Mouse (Mus musculus) heart, embryonic 10.5 days (tissue): ENCODE measurements around the gene Baz2a. TPM values are rescaled to one million over a fixed set of nuclear protein-coding genes. Genes with fewer than 3 reads are reported as not detected.
A peak's percentile ranks its signal among the peaks of the same experiment; 100 is the strongest.

ENCODE experiments used
- DNase-seq: peaks from one replicate; pipeline ENCODE4 v3.0.0-alpha.2; 2017; ENCODE audit warnings: low spot score
- H3K27ac ChIP-seq: fragments of 300-500 bp; sonication (generic); 2 replicates; pipeline ENCODE4 v1.5.1; 2016; ENCODE audit warnings: mild to moderate bottlenecking
- H3K27me3 ChIP-seq: fragments of 300-500 bp; sonication (generic); 2 replicates; pipeline ENCODE4 v1.6.1; 2016; ENCODE audit warnings: mild to moderate bottlenecking; ENCODE audit not compliant: poor library complexity, insufficient read depth, severe bottlenecking
- H3K36me3 ChIP-seq: fragments of 300-500 bp; sonication (generic); 2 replicates; pipeline ENCODE4 v1.6.1; 2016; ENCODE audit warnings: mild to moderate bottlenecking, moderate library complexity
- H3K4me1 ChIP-seq: fragments of 300-500 bp; sonication (generic); 2 replicates; pipeline ENCODE4 v1.6.1; 2016; ENCODE audit warnings: mild to moderate bottlenecking
- H3K4me3 ChIP-seq: fragments of 300-500 bp; sonication (generic); 2 replicates; pipeline ENCODE4 v1.5.1; 2016; ENCODE audit warnings: mild to moderate bottlenecking, moderate library complexity
- H3K9me3 ChIP-seq: fragments of 300-500 bp; sonication (generic); 2 replicates; pipeline ENCODE4 v1.6.1; 2016; ENCODE audit warnings: mild to moderate bottlenecking, moderate library complexity
- WGBS: fragments of 180-500 bp; shearing (Covaris S2); methylation state at CpG from one replicate; pipeline ENCODE4 v1.1.7; 2016; 5-methylcytosine and 5-hydroxymethylcytosine counted together
- polyA plus RNA-seq: library from polyadenylated mRNA; unstranded; fragments of >200 nt; fragmentation: Nextera tagmentation; extraction: Ambion mirVana; gene quantifications from 2 replicates; pipeline ENCODE4 v1.2.1, GENCODE M21; 2016

Baz2a gene
- polyA plus RNA-seq, 1 experiment from 2014 or later = 10.1 TPM

- Histone ChIP-seq H3K36me3 (0 out of 2 replicates have a peak, but pooled peaks cover 5% of the 10 kb centered on the region), H3K9me3 (no peaks in the 10 kb centered on the region), H3K27me3 (no peaks in the 10 kb centered on the region), H3K4me1 (peaks cover 53% of the 10 kb centered on the region), H3K27ac (peak overlapping the region; percentile 94), H3K4me3 (peak overlapping the region; percentile 97)
- WGBS = 1% methylated on average over 80 of the region's 86 CpGs
- DNase-seq = peak; percentile 93
Measured at GRCm38 (mm10) chr10:128096693-128097586, 5.6 kb downstream of the Baz2a start.

DNA sequence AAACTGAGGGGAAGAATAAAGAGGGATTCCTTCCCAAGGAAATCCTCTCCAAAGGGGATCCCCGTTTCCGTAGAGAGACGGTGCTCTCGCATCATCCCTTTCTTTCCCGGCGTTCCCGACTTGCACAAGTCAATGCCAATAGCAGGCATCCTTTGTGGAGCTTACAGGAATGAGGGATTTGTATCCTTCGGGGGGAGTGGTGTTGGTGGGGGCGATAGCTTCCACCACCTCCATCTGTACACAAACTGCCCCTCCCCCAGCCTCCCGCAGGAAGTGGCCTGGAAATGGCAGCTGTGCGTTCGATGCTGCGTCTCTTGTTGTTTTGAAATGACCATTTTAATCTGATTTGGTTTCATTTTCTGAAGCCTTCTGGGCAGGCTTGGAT is 6.2 kb downstream of the Baz2a start:
- no peaks in the 10 kb centered on the region for H3K9me3 ChIP-seq
- H3K36me3 ChIP-seq = peaks cover 6% of the 10 kb centered on the region; the same call in 1 of the 2 replicates
- H3K27ac ChIP-seq = peak overlapping the region; percentile 94
- H3K4me3 ChIP-seq = peak overlapping the region; percentile 97
- no peaks in the 10 kb centered on the region for H3K27me3 ChIP-seq
- H3K4me1 ChIP-seq = peaks cover 47% of the 10 kb centered on the region
- no peak for DNase-seq
- under 1% methylated on average over 13 of the region's 13 CpGs for WGBS

DNA sequence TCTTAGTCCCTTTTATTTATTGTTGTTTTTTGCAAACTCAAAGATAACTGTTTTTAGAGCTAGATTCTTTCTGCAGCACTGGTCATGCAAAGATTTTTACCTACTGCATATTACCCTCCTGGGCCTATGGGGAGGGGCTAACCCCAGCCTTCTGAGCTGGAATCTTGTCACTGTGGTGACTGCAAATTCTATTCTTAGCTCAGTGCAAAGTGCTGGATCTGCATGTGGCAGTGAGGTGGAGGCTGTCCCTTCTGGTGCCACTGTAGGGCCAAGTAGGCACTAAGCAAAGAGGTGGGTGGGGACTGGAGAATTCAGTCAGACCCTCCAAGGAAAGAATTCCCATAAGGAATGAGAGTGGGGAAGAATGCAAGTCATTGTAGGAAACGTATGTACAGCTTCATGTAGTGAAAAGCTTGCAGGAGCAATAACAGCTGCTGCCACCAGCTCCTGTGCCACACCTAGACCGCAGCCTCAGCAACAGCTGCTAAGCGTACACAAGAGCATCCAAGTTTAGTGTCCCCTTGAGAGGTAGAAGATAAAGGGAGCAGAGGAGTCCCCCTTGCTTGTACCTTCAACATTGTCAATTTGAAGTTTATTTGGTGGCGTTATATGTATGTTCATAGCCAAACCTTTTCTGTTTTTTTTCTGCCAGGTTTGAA is 18.9 kb downstream of the Baz2a start:
- H3K9me3 ChIP-seq = no peaks in the 10 kb centered on the region
- no peaks in the 10 kb centered on the region for H3K27me3 ChIP-seq
- peaks cover 61% of the 10 kb centered on the region for H3K36me3 ChIP-seq
- peaks cover 18% of the 10 kb centered on the region for H3K4me1 ChIP-seq
- 67% methylated on average over 4 of the region's 4 CpGs for WGBS
- H3K27ac ChIP-seq = peak overlapping the region; percentile 47; the same call in 1 of the 2 replicates
- no peak overlapping the region for H3K4me3 ChIP-seq
- DNase-seq = peak; percentile 74

- no peaks in the 10 kb centered on the region for H3K27me3 ChIP-seq
Measured at GRCm38 (mm10) chr10:128111227-128111626, 19.9 kb downstream of the Baz2a start.

GRCm38 (mm10) chr10:128123833-128124232 is 32.5 kb downstream of the Baz2a start:
- peak; percentile 73 for DNase-seq
- peaks cover 98% of the 10 kb centered on the region for H3K36me3 ChIP-seq
- H3K9me3 ChIP-seq = no peaks in the 10 kb centered on the region
- peaks cover 9% of the 10 kb centered on the region for H3K4me1 ChIP-seq
- H3K27ac ChIP-seq = 0 out of 2 replicates have a peak overlapping the region, but pooled peaks have one; percentile 3
- H3K27me3 ChIP-seq = no peaks in the 10 kb centered on the region
- no peak overlapping the region for H3K4me3 ChIP-seq
- 93% methylated on average over 7 of the region's 7 CpGs for WGBS

More at GRCm38 (mm10) chr10:128111227-128111626, 19.9 kb downstream of the Baz2a start:
- H3K27ac ChIP-seq = peak overlapping the region; percentile 16; the same call in 1 of the 2 replicates
- no peaks in the 10 kb centered on the region for H3K9me3 ChIP-seq
- peaks cover 71% of the 10 kb centered on the region for H3K36me3 ChIP-seq
- peaks cover 18% of the 10 kb centered on the region for H3K4me1 ChIP-seq
- H3K4me3 ChIP-seq = no peak overlapping the region
- peak; percentile 45 for DNase-seq

- Histone ChIP-seq H3K4me1 (peaks cover 9% of the 10 kb centered on the region), H3K9me3 (no peaks in the 10 kb centered on the region), H3K27ac (no peak overlapping the region), H3K27me3 (no peaks in the 10 kb centered on the region), H3K4me3 (no peak overlapping the region), H3K36me3 (peaks cover 95% of the 10 kb centered on the region)
- 91% methylated on average over 9 of the region's 9 CpGs for WGBS
- peak; percentile 71 for DNase-seq
Measured at GRCm38 (mm10) chr10:128124831-128125230, 33.5 kb downstream of the Baz2a start.

DNA sequence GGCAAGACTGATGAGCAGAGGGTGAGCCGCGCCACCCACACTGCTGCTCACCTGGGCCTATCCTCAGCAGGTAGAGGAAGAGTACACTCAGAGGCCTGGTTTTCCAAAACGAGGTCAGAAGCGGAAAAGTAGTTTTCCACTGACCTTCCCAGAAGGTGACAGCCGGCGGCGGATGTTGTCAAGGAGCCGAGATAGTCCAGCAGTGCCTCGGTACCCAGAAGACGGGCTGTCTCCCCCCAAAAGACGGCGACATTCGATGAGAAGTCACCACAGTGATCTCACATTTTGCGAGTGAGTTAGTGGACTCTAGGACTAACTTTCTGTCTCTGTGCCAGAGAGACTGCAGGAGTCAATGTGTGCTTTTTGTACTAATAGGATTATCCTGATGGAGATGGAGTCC is 34.6 kb downstream of the Baz2a start:
- peaks cover 94% of the 10 kb centered on the region for H3K36me3 ChIP-seq
- WGBS = 87% methylated on average over 14 of the region's 14 CpGs
- H3K4me1 ChIP-seq = peaks cover 9% of the 10 kb centered on the region
- no peaks in the 10 kb centered on the region for H3K9me3 ChIP-seq
- no peak overlapping the region for H3K27ac ChIP-seq
- DNase-seq = peak; percentile 70
- no peaks in the 10 kb centered on the region for H3K27me3 ChIP-seq
- H3K4me3 ChIP-seq = no peak overlapping the region

DNA sequence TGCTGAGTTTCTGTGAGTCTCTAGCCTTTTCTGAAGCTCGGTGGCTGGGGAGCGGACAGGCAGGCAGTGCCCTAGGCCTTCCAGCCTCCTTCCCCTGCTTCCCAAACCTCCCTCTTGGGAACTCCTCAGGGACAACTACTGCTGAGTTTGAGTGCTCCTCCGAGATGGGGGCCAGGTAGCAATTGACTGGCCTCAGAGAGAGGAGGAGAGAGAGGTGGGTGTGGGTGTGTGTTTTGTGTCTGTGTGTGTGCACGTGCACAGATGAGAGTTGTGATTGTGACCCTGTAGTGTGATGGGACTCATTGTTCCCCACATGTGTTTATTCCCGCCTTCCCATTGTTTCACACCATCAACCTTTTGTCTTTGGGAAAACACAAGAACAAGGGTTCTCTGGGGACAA is 36.1 kb downstream of the Baz2a start:
- 75% methylated on average over 5 of the region's 5 CpGs for WGBS
- H3K4me1 ChIP-seq = peaks cover 9% of the 10 kb centered on the region
- no peak overlapping the region for H3K4me3 ChIP-seq
- H3K36me3 ChIP-seq = peaks cover 94% of the 10 kb centered on the region
- no peaks in the 10 kb centered on the region for H3K9me3 ChIP-seq
- 0 out of 2 replicates have a peak overlapping the region, but pooled peaks have one; percentile 16 for H3K27ac ChIP-seq
- H3K27me3 ChIP-seq = no peaks in the 10 kb centered on the region
- no peak for DNase-seq

DNA sequence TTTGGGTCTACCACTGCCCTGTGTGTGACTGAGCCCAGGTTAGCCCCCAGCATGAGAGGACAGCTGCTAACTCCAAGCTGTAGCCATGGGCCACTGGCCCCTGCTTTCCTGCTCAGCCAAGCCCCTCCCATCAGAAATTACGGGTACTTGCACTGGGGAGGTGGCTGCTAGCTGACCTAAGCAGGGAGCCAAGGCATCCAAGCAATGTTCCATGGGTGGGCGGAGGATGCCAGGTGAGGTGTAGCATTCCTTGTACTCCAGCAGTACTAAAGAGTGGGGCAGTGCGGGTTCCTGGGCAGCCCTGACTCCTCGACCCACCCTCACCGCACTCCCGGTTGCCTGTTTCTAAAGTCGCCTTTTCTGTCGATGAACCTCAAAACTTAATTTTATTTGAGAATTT is 36.8 kb downstream of the Baz2a start:
- Histone ChIP-seq H3K4me1 (peaks cover 9% of the 10 kb centered on the region), H3K36me3 (peaks cover 94% of the 10 kb centered on the region), H3K9me3 (no peaks in the 10 kb centered on the region), H3K27ac (no peak overlapping the region), H3K27me3 (no peaks in the 10 kb centered on the region), H3K4me3 (no peak overlapping the region)
- 85% methylated on average over 8 of the region's 8 CpGs for WGBS
- DNase-seq = no peak

GRCm38 (mm10) chr10:128131297-128131696 is 39.9 kb downstream of the Baz2a start:
- no peak overlapping the region for H3K4me3 ChIP-seq
- H3K4me1 ChIP-seq = peaks cover 9% of the 10 kb centered on the region
- 0 out of 2 replicates have a peak overlapping the region, but pooled peaks have one; percentile 4 for H3K27ac ChIP-seq
- 81% methylated on average over 3 of the region's 3 CpGs for whole genome bisulfite sequencing
- peaks cover 91% of the 10 kb centered on the region for H3K36me3 ChIP-seq
- no peak for DNase-seq
- no peaks in the 10 kb centered on the region for H3K27me3 ChIP-seq
- H3K9me3 ChIP-seq = no peaks in the 10 kb centered on the region

DNA sequence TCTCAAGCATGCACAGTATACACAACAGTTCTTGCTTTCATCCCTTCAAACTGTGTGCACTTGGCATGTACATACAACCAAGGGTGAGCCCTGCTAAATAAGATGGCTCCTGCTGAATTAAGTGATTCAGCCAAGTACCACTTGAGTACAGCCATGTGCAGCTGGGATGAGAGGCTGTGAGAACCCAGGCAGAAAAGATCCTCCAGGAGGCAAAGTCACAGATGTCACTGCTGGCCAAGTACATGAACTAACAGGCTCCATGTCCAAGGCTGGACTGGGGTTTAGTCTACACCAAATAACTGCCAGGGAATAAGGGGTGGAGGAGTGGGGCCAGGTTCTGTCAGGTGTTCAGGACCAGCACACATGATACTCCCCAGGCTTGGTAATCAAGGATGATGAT is 40.4 kb downstream of the Baz2a start:
- DNase-seq = no peak
- H3K36me3 ChIP-seq = peaks cover 87% of the 10 kb centered on the region

GRCm38 (mm10) chr10:128133650-128134332 is 42.4 kb downstream of the Baz2a start:
- Histone ChIP-seq H3K27me3 (no peaks in the 10 kb centered on the region), H3K9me3 (no peaks in the 10 kb centered on the region), H3K4me3 (no peak overlapping the region), H3K4me1 (no peaks in the 10 kb centered on the region), H3K27ac (no peak overlapping the region), H3K36me3 (peaks cover 85% of the 10 kb centered on the region)
- WGBS = 61% methylated on average over 13 of the region's 13 CpGs
- no peak for DNase-seq

More for the DNA sequence above, 40.4 kb downstream of the Baz2a start:
- Histone ChIP-seq H3K27me3 (no peaks in the 10 kb centered on the region), H3K4me1 (peaks cover 5% of the 10 kb centered on the region), H3K9me3 (no peaks in the 10 kb centered on the region), H3K27ac (no peak overlapping the region), H3K4me3 (no peak overlapping the region)
